Mouse (Mus musculus): ENCODE measurements around the gene Gm3448. TPM values are rescaled to one million over a fixed set of nuclear protein-coding genes. Genes with fewer than 3 reads are reported as not detected.

The Gm3448 gene
- polyA plus RNA-seq, 1 experiment from 2014 or later = 5.5 TPM

Other genes starting within 250 kb of the Gm3448 start
- 7.9 and 8.8 TPM in 2 replicates for gene Wdr27, start 98.4 kb downstream of the Gm3448 start, polyA plus RNA-seq (2015; fragmentation: Nextera tagmentation; extraction: Ambion mirVana)
- 28.5 and 31.7 TPM in 2 replicates for gene 1600012H06Rik, start 98.4 kb downstream of the Gm3448 start, polyA plus RNA-seq (2015; fragmentation: Nextera tagmentation; extraction: Ambion mirVana)
- gene Phf10, start 80.3 kb downstream of the Gm3448 start, polyA plus RNA-seq (2015; fragmentation: Nextera tagmentation; extraction: Ambion mirVana) = 16.8 and 17.5 TPM in 2 replicates
- 8.8 and 10.4 TPM in 2 replicates for gene 9030025P20Rik, start 63.1 kb downstream of the Gm3448 start, polyA plus RNA-seq (2015; fragmentation: Nextera tagmentation; extraction: Ambion mirVana)
- 0.63 and 0.87 TPM in 2 replicates for gene Gm3417, start 62.7 kb downstream of the Gm3448 start, polyA plus RNA-seq (2015; fragmentation: Nextera tagmentation; extraction: Ambion mirVana)
- gene Gm3435, start 31.4 kb downstream of the Gm3448 start, polyA plus RNA-seq (2015; fragmentation: Nextera tagmentation; extraction: Ambion mirVana) = 7.7 and 8.4 TPM in 2 replicates
- gene Ermard, start 329 bp downstream of the Gm3448 start, polyA plus RNA-seq (2015; fragmentation: Nextera tagmentation; extraction: Ambion mirVana) = 80.7 and 91.4 TPM in 2 replicates
- gene Tcte3, start within 50 bp of the Gm3448 start, polyA plus RNA-seq (2015; fragmentation: Nextera tagmentation; extraction: Ambion mirVana) = 0.89 TPM in 1 of 2 replicates, not detected in the other

Data from forebrain, embryonic 15.5 days (tissue).